Mouse (Mus musculus) cortical plate, adult 2 months (tissue): Measurements from ENCODE around the gene Hectd3.

Experiments
- CTCF ChIP-seq: fragments of 200-500 bp; IDR thresholded peaks from 2 replicates; pipeline ENCODE4 v1.5.1; 2011; ENCODE audit warnings: mild to moderate bottlenecking, control low read depth, low read length; ENCODE audit not compliant: insufficient read depth; ENCODE audit errors: extremely low read depth
- POLR2A ChIP-seq: fragments of 200-500 bp; IDR thresholded peaks from 2 replicates; pipeline ENCODE4 v1.6.1; 2011; ENCODE audit warnings: mild to moderate bottlenecking, low read length, control low read depth; ENCODE audit not compliant: insufficient read depth; ENCODE audit errors: extremely low read depth

GRCm38 (mm10) chr4:117001957-117002356, 6.8 kb downstream of the Hectd3 start:
- no peak for TF ChIP-seq POLR2A
- TF ChIP-seq CTCF: no peak
